Mouse (Mus musculus): Measurements from ENCODE around the gene Ly6g5c. TPM values are rescaled to one million over a fixed set of nuclear protein-coding genes. Genes with fewer than 3 reads are reported as not detected.
"Not testable (repeated sequence)": the region's sequence is repeated elsewhere in the genome, so short reads cannot be mapped to it uniquely, and the experiment has no call there.

Ly6g5c gene
- polyA plus RNA-seq, 2 experiments from 2014 or later = not detected

DNA sequence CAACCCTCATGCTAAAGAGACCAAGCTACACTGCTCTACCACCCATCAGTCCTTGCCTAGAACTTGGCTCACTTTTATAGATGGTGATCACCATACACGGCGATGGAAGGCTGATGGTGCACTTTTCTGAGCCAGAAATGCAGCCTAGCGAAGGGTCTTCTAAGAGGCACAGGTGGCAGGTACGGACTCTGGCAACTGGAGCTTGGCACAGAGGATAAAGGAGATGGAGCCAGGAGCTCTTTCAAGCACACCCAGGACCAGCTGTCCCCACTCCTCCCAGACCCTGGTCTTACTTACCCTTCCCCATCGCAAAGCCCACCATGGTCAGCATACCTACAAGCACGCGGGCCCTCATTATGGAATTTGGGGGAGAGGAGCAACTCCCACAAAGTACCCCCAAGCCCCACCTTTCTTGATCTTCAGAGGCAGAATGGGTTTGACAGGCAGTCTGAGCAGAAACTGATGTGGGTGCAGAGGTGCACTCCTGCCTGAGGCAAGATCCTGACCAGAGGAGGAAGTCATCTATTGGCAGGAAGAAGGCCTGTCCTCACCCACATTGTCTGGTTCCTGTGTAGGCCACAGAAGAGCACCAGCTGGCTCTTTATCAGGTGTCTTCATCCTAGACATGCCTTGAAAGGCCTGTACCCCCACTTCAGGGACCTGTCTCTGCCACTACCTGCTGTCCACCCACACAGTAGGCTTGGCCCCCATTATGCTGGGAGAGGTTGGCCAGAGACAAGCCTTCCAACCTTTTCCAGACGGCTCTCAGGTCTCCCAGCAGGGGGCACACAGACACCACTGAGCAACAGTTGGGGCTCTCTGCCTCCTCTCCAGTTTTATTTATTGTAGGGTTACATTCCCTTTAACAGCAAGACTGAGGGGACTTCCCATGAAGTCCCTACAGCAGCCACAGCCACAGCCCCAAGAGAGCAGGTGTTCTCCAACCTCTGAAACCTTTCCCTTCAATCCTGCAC is 7.3 kb downstream of the Ly6g5c start, which contains the start of gene Ly6g5b:
TSS of gene Ly6g5b (minus strand) at position 383 of the 974 bp plus-strand sequence.
- peak; percentile 32 for ATAC-seq

GRCm38 (mm10) chr17:35120745-35121142 is 12.7 kb downstream of the Ly6g5c start:
- ATAC-seq = no peak

DNA sequence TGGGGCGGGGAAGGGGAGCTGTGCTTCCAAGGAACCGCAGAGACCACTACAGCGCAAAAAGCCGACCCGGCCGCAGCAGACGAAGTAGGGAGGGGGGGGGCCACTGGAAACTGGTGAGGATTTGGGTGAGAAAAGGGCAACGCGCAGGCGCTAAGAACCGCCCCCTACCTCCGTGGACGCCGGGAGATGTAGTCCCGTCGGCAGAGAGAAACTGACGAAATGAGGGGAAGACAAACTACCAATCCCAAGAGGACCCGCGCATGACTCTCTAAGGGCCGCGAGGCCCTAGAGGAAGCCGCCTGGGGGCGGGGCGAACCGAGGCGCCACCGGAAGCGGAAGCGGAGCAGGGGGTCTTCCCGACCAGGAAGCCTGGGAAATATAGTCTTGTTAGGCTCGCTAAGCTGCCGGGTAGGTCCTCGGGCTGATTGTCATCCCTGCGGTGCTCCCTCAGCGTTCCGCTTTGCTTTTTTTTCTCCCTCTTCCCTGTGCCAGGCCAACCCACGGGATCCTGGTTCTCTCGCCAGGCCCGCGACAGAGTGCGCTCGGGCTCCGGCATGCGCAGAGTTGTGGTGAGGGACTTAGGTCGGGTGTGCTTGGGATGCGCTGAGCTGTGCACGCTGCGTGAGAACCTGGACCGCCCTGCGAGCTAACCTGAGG is 13.2 kb downstream of the Ly6g5c start, which contains the start of gene Gpank1:
TSS of gene Gpank1 (plus strand) at position 313 of the 657 bp plus-strand sequence.
- ATAC-seq = peak; percentile 91

DNA sequence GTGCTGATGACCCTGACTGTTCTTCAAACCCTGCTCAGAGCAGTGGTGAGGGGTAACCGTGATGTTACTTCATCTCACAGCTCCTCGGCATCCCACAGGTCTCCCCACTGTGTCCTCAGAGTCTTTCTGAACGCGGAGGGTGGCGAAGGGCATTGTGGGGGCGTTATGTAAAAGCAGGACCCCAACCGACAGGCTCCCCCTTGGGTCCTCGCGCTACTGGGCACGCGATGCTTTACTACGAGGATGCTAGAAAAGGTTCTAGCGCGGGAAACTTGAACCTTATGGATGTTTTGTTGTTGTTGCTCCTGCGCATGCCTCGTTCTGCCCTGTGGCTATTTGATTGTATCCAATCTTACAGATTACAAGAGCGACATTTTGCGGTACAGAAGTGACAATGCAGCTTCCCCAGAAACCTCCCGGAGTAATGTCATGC is 13.8 kb downstream of the Ly6g5c start, which contains the start of gene Csnk2b:
TSS of gene Csnk2b (minus strand) at position 183 of the 433 bp plus-strand sequence.
- peak; percentile 1 for ATAC-seq

- ATAC-seq = not testable (repeated sequence)
Measured at GRCm38 (mm10) chr17:35123287-35123686, 15.2 kb downstream of the Ly6g5c start.

- not testable (repeated sequence) for ATAC-seq
Measured at GRCm38 (mm10) chr17:35124261-35124896, 16.3 kb downstream of the Ly6g5c start.

DNA sequence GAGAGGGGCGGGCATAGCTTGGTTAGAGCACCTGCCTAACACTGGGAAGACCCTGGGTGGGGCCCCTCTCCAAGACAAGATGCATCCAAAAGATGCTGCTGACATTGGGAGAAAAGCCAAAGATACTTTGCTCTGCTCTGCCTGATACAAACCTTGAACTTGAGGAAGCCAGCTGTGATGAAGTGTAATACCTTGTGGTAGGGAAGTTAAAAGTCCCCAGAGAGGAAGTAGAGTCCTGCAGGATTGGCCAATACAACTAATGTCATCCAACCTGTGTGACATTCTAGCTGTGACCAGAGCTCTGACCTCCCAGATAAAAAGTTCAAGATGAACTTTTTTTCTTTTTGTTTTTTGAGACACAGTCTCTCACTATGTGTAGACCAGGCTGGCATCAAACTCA is 17.0 kb downstream of the Ly6g5c start:
- ATAC-seq = no peak

GRCm38 (mm10) chr17:35125578-35125977 is 17.5 kb downstream of the Ly6g5c start:
- no peak for ATAC-seq

- ATAC-seq = peak; percentile 47
Measured at GRCm38 (mm10) chr17:35126206-35126611, 18.1 kb downstream of the Ly6g5c start, which contains the start of gene D17H6S53E. Gene D17H6S53E, plus strand, starts transcription at chr17:35126373.

- no peak for ATAC-seq
Measured at GRCm38 (mm10) chr17:35127017-35127416, 18.9 kb downstream of the Ly6g5c start.

- ATAC-seq = no peak
Measured at GRCm38 (mm10) chr17:35128996-35129395, 20.9 kb downstream of the Ly6g5c start.

- no peak for ATAC-seq
Measured at GRCm38 (mm10) chr17:35131038-35131437, 23.0 kb downstream of the Ly6g5c start.

GRCm38 (mm10) chr17:35131500-35132173 is 23.6 kb downstream of the Ly6g5c start, which contains the start of gene Apom:
Gene Apom, minus strand, starts transcription at chr17:35132050.
- no peak for ATAC-seq

DNA sequence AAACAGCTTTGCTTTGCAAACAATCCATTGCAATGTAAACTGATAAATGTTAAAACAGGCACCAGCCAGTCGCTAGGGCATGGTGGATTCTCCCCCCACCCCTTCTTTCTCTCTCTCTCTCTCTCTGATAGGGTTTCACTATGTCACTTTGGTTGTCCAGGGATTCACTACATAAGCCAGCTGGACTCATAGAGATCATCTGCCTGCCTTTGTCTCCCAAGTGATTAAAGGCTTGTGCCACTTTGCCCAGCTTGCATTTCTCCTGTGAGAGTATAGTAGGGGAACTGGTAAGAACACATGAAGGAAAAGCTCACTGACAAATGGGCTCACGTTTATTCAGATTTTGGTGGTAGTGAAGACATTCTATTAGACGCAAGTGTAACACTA is 24.1 kb downstream of the Ly6g5c start:
- ATAC-seq = no peak

DNA sequence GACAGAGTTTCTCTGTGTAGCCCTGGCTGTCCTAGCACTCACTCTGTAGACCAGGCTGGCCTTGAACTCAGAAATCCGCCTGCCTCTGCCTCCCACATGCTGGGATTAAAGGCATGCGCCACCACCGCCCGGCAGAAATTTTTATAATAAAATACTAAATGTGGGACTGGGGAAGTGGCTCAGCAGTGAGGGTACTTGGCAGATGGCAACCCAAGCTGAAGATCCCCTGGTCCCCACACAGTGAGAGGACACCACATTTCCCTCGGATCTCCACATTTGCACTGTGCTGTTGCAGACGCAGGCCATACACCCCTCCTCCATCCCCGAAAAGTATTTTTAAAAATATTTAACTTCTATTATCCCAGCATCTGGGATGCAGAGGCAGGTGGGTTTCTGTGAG is 25.4 kb downstream of the Ly6g5c start:
- no peak for ATAC-seq

DNA sequence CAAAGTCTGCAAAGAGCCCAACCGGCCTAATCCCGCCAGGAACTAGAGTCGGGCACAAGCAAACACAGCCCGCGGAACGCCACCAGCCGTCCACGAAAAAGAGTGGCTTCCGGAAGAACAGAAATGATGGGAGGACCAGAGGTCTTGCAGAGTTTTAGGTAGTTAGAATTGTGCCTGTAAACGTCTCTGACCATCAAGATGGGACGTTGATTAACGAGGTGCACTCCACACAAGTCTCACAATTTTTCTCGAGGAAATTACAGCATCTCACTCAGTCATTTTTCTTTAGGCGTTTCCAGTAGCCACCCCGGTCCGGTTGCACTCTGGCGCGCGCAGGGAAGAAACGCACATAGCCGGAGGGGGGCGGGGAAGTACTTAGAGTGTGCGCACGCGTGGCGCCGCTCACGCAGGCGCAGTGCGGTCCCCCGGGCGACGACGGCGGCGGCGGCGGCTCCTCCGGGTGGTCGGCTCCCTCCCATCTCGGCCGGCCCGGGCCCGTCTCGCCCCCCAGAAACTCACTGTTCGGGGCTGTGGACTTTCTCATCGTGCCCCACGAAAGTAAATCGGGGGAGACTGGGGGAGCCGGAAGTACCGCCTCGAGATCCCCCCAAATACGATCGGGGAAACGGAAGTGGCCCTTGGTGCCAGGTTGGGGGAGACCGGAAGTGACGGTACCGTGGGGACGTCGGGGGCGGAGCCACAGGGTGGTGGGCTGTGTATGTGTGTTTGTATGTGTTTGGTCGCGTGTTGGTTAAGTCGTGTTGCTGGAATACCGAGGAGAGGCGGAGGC is 26.9 kb downstream of the Ly6g5c start, which contains the start of gene Bag6:
TSS of gene Bag6 (plus strand) at position 378 of the 790 bp plus-strand sequence.
- peak; percentile 79 for ATAC-seq

DNA sequence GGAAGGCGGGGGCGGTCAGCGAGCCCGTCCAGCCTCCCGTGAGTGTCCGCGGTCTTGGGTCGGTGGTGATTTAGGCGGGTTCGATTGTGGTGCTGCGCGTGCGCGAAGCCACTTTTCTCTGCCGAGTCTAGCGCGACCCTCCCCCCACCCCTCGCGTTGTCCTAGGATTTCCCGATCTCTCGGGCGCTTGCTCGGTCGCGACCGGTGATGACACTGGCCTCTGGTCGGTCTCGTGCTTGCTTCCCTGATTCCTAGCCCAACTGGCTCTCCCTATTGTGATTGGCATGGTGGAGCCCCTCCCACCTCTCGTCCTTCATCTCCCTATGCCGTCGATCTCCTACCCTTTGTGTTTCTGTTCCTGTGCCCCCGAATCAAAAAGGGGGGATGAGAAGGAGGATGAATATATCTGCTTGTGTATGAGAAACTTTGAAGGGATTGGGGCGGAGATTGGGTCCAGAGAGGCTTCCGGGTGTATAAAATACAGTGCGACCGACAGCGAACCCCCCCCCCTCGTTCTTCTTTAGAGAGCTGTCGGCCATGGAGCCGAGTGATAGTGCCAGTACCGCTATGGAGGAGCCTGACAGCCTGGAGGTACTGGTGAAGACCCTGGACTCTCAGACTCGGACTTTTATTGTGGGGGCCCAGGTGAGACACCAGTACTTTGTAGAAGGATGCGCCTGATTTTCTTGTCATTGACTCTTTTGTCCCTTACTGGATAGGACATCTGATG is 27.7 kb downstream of the Ly6g5c start:
- peak; percentile 21 for ATAC-seq

- ATAC-seq = no peak
Measured at GRCm38 (mm10) chr17:35139269-35139668, 31.2 kb downstream of the Ly6g5c start.

- no peak for ATAC-seq
Measured at GRCm38 (mm10) chr17:35140490-35140996, 32.5 kb downstream of the Ly6g5c start.

DNA sequence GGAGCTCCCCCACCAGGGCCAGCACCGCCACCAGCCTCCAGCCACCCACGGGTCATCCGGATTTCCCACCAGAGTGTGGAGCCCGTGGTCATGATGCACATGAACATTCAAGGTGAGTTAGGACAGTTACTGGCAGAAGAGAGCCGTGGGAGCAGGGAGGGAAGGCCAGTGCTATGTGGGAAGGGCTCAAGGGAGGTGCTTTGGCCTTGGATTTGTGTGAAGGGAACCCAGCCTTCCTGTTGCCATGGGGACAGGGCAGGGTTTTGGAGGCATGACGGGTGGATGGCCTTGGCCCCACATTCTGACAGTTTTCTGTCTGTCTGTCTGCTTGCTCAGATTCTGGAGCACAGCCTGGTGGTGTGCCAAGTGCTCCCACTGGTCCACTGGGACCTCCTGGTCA is 33.9 kb downstream of the Ly6g5c start:
- no peak for ATAC-seq

All from activated CD4-positive, CD25-positive, alpha-beta regulatory T cell, adult 4 months (primary cell).